Mouse (Mus musculus): Measurements from ENCODE around the gene Slc29a4. TPM values are rescaled to one million over a fixed set of nuclear protein-coding genes. Genes with fewer than 3 reads are reported as not detected.

Slc29a4 gene
- polyA plus RNA-seq, 1 experiment from 2014 or later: 66.7 TPM

Other genes with a start within 250 kb of the Slc29a4 start
- gene Ap5z1, start 228.6 kb upstream of the Slc29a4 start, polyA plus RNA-seq (2016; fragmentation: Nextera tagmentation; extraction: Ambion mirVana): 15.7 and 17.7 TPM in 2 replicates
- gene Papolb, start 162.4 kb upstream of the Slc29a4 start, polyA plus RNA-seq (2016; fragmentation: Nextera tagmentation; extraction: Ambion mirVana): 0.26 and 0.34 TPM in 2 replicates
- 9.6 and 14.1 TPM in 2 replicates for gene Radil, start 141.4 kb upstream of the Slc29a4 start, polyA plus RNA-seq (2016; fragmentation: Nextera tagmentation; extraction: Ambion mirVana)
- 14.2 and 16.4 TPM in 2 replicates for gene Mmd2, start 83.7 kb upstream of the Slc29a4 start, polyA plus RNA-seq (2016; fragmentation: Nextera tagmentation; extraction: Ambion mirVana)
- gene Wipi2, start 64.8 kb upstream of the Slc29a4 start, polyA plus RNA-seq (2016; fragmentation: Nextera tagmentation; extraction: Ambion mirVana): 58.1 and 61.6 TPM in 2 replicates
- gene Tnrc18, start 125.2 kb downstream of the Slc29a4 start, polyA plus RNA-seq (2016; fragmentation: Nextera tagmentation; extraction: Ambion mirVana): 51.5 and 57.5 TPM in 2 replicates
- gene Fbxl18, start 202.9 kb downstream of the Slc29a4 start, polyA plus RNA-seq (2016; fragmentation: Nextera tagmentation; extraction: Ambion mirVana): 20.7 and 27.6 TPM in 2 replicates
- 13,231 and 15,185 TPM in 2 replicates for gene Actb, start 214.2 kb downstream of the Slc29a4 start, polyA plus RNA-seq (2016; fragmentation: Nextera tagmentation; extraction: Ambion mirVana)

Measured in neural tube, embryonic 12.5 days (tissue).